Mouse (Mus musculus): ENCODE measurements around the gene Tsku. TPM values are rescaled to one million over a fixed set of nuclear protein-coding genes. Genes with fewer than 3 reads are reported as not detected.
A peak's percentile ranks its signal among the peaks of the same experiment; 100 is the strongest.

The Tsku gene
- polyA plus RNA-seq (2014; fragmentation: Nextera tagmentation; extraction: Ambion mirVana) = 10.8 and 11.3 TPM in 2 replicates

GRCm38 (mm10) chr7:98361063-98361652 is at the start of gene Tsku:
Gene Tsku (minus strand): TSS chr7:98361328.
- 0% methylated on average over 48 of the region's 52 CpGs for WGBS
- DNase-seq (ENCODE audit: low spot score) (peak; percentile 96), ATAC-seq (ENCODE audit: insufficient read depth, low FRiP score, low TSS enrichment) (peak; percentile 89)
- Histone ChIP-seq H3K36me3 (ENCODE audit: control insufficient read depth, insufficient read depth, low read length) (no peaks in the 10 kb centered on the region), H3K4me2 (ENCODE audit: low read depth) (peak within 1 kb of the TSS; percentile 89), H3K27ac (ENCODE audit: low read depth, low read length) (peak within 1 kb of the TSS; percentile 51), H3K9me3 (ENCODE audit: control insufficient read depth, low read length) (no peaks in the 10 kb centered on the region), H3K9ac (ENCODE audit: low read length) (peak within 1 kb of the TSS; percentile 76), H3K4me1 (ENCODE audit: control insufficient read depth, insufficient read depth, low read length) (peaks cover 17% of the 10 kb centered on the region), H3K27me3 (ENCODE audit: control insufficient read depth, insufficient read depth, low read length) (no peaks in the 10 kb centered on the region), H3K4me3 (ENCODE audit: low read depth, low read length) (peak within 1 kb of the TSS; percentile 82)

GRCm38 (mm10) chr7:98407615-98408014 is 46.5 kb upstream of the Tsku start:
- ATAC-seq (ENCODE audit: insufficient read depth, low FRiP score, low TSS enrichment) (no peak), DNase-seq (ENCODE audit: low spot score) (no peak)
- no peaks in the 10 kb centered on the region for H3K4me1 ChIP-seq (ENCODE audit: control insufficient read depth, insufficient read depth, low read length)
- H3K9ac ChIP-seq (ENCODE audit: low read length) = no peak overlapping the region
- 80% methylated on average over 5 of the region's 5 CpGs for WGBS
- no peak overlapping the region for H3K4me2 ChIP-seq (ENCODE audit: low read depth)
- H3K27me3 ChIP-seq (ENCODE audit: control insufficient read depth, insufficient read depth, low read length) = no peaks in the 10 kb centered on the region
- H3K27ac ChIP-seq (ENCODE audit: low read depth, low read length) = no peak overlapping the region
- H3K36me3 ChIP-seq (ENCODE audit: control insufficient read depth, insufficient read depth, low read length) = no peaks in the 10 kb centered on the region
- H3K9me3 ChIP-seq (ENCODE audit: control insufficient read depth, low read length) = no peaks in the 10 kb centered on the region
- H3K4me3 ChIP-seq (ENCODE audit: low read depth, low read length) = no peak overlapping the region

GRCm38 (mm10) chr7:98403996-98404395 is 42.9 kb upstream of the Tsku start:
- no peak overlapping the region for H3K27ac ChIP-seq (ENCODE audit: low read depth, low read length)
- no peaks in the 10 kb centered on the region for H3K9me3 ChIP-seq (ENCODE audit: control insufficient read depth, low read length)
- H3K4me1 ChIP-seq (ENCODE audit: control insufficient read depth, insufficient read depth, low read length) = no peaks in the 10 kb centered on the region
- no peaks in the 10 kb centered on the region for H3K27me3 ChIP-seq (ENCODE audit: control insufficient read depth, insufficient read depth, low read length)
- no peak overlapping the region for H3K4me2 ChIP-seq (ENCODE audit: low read depth)
- no peaks in the 10 kb centered on the region for H3K36me3 ChIP-seq (ENCODE audit: control insufficient read depth, insufficient read depth, low read length)
- ATAC-seq (ENCODE audit: insufficient read depth, low FRiP score, low TSS enrichment) (no peak), DNase-seq (ENCODE audit: low spot score) (no peak)
- H3K4me3 ChIP-seq (ENCODE audit: low read depth, low read length) = no peak overlapping the region
- 79% methylated on average over 4 of the region's 4 CpGs for WGBS
- no peak overlapping the region for H3K9ac ChIP-seq (ENCODE audit: low read length)

- Histone ChIP-seq H3K27ac (ENCODE audit: low read depth, low read length) (no peak overlapping the region), H3K9ac (ENCODE audit: low read length) (no peak overlapping the region), H3K36me3 (ENCODE audit: control insufficient read depth, insufficient read depth, low read length) (no peaks in the 10 kb centered on the region), H3K4me2 (ENCODE audit: low read depth) (no peak overlapping the region), H3K4me1 (ENCODE audit: control insufficient read depth, insufficient read depth, low read length) (no peaks in the 10 kb centered on the region), H3K4me3 (ENCODE audit: low read depth, low read length) (no peak overlapping the region), H3K9me3 (ENCODE audit: control insufficient read depth, low read length) (no peaks in the 10 kb centered on the region), H3K27me3 (ENCODE audit: control insufficient read depth, insufficient read depth, low read length) (no peaks in the 10 kb centered on the region)
- ATAC-seq (ENCODE audit: insufficient read depth, low FRiP score, low TSS enrichment) (no peak), DNase-seq (ENCODE audit: low spot score) (no peak)
- 69% methylated on average over 15 of the region's 15 CpGs for WGBS
Observed at GRCm38 (mm10) chr7:98402582-98403574, 41.8 kb upstream of the Tsku start.

- H3K4me1 ChIP-seq (ENCODE audit: control insufficient read depth, insufficient read depth, low read length) = no peaks in the 10 kb centered on the region
- no peak for DNase-seq (ENCODE audit: low spot score)
- no peak overlapping the region for H3K27ac ChIP-seq (ENCODE audit: low read depth, low read length)
- no peak overlapping the region for H3K9ac ChIP-seq (ENCODE audit: low read length)
- no peak overlapping the region for H3K4me3 ChIP-seq (ENCODE audit: low read depth, low read length)
- WGBS = 83% methylated on average over 8 of the region's 8 CpGs
- no peaks in the 10 kb centered on the region for H3K36me3 ChIP-seq (ENCODE audit: control insufficient read depth, insufficient read depth, low read length)
- no peak for ATAC-seq (ENCODE audit: insufficient read depth, low FRiP score, low TSS enrichment)
- no peaks in the 10 kb centered on the region for H3K9me3 ChIP-seq (ENCODE audit: control insufficient read depth, low read length)
- no peak overlapping the region for H3K4me2 ChIP-seq (ENCODE audit: low read depth)
- H3K27me3 ChIP-seq (ENCODE audit: control insufficient read depth, insufficient read depth, low read length) = no peaks in the 10 kb centered on the region
Observed at GRCm38 (mm10) chr7:98392466-98393201, 31.5 kb upstream of the Tsku start.

GRCm38 (mm10) chr7:98391351-98391936 is 30.3 kb upstream of the Tsku start:
- no peaks in the 10 kb centered on the region for H3K36me3 ChIP-seq (ENCODE audit: control insufficient read depth, insufficient read depth, low read length)
- 89% methylated on average over 7 of the region's 7 CpGs for WGBS
- H3K4me1 ChIP-seq (ENCODE audit: control insufficient read depth, insufficient read depth, low read length) = no peaks in the 10 kb centered on the region
- no peaks in the 10 kb centered on the region for H3K9me3 ChIP-seq (ENCODE audit: control insufficient read depth, low read length)
- no peak overlapping the region for H3K4me3 ChIP-seq (ENCODE audit: low read depth, low read length)
- no peak for DNase-seq (ENCODE audit: low spot score)
- no peak overlapping the region for H3K4me2 ChIP-seq (ENCODE audit: low read depth)
- no peak overlapping the region for H3K9ac ChIP-seq (ENCODE audit: low read length)
- H3K27ac ChIP-seq (ENCODE audit: low read depth, low read length) = no peak overlapping the region
- no peaks in the 10 kb centered on the region for H3K27me3 ChIP-seq (ENCODE audit: control insufficient read depth, insufficient read depth, low read length)
- no peak for ATAC-seq (ENCODE audit: insufficient read depth, low FRiP score, low TSS enrichment)

- H3K9ac ChIP-seq (ENCODE audit: low read length) = no peak overlapping the region
- no peak overlapping the region for H3K4me2 ChIP-seq (ENCODE audit: low read depth)
- no peaks in the 10 kb centered on the region for H3K9me3 ChIP-seq (ENCODE audit: control insufficient read depth, low read length)
- no peaks in the 10 kb centered on the region for H3K27me3 ChIP-seq (ENCODE audit: control insufficient read depth, insufficient read depth, low read length)
- H3K4me1 ChIP-seq (ENCODE audit: control insufficient read depth, insufficient read depth, low read length) = no peaks in the 10 kb centered on the region
- no peak overlapping the region for H3K4me3 ChIP-seq (ENCODE audit: low read depth, low read length)
- no peaks in the 10 kb centered on the region for H3K36me3 ChIP-seq (ENCODE audit: control insufficient read depth, insufficient read depth, low read length)
- ATAC-seq (ENCODE audit: insufficient read depth, low FRiP score, low TSS enrichment) (no peak), DNase-seq (ENCODE audit: low spot score) (no peak)
- no peak overlapping the region for H3K27ac ChIP-seq (ENCODE audit: low read depth, low read length)
- 84% methylated on average over 2 of the region's 2 CpGs for WGBS
Observed at GRCm38 (mm10) chr7:98390486-98390885, 29.4 kb upstream of the Tsku start.

GRCm38 (mm10) chr7:98389656-98390055 is 28.5 kb upstream of the Tsku start:
- DNase-seq (ENCODE audit: low spot score) (no peak), ATAC-seq (ENCODE audit: insufficient read depth, low FRiP score, low TSS enrichment) (no peak)
- Histone ChIP-seq H3K4me1 (ENCODE audit: control insufficient read depth, insufficient read depth, low read length) (no peaks in the 10 kb centered on the region), H3K4me3 (ENCODE audit: low read depth, low read length) (no peak overlapping the region), H3K9me3 (ENCODE audit: control insufficient read depth, low read length) (no peaks in the 10 kb centered on the region), H3K36me3 (ENCODE audit: control insufficient read depth, insufficient read depth, low read length) (no peaks in the 10 kb centered on the region), H3K9ac (ENCODE audit: low read length) (no peak overlapping the region), H3K4me2 (ENCODE audit: low read depth) (no peak overlapping the region), H3K27me3 (ENCODE audit: control insufficient read depth, insufficient read depth, low read length) (no peaks in the 10 kb centered on the region), H3K27ac (ENCODE audit: low read depth, low read length) (no peak overlapping the region)
- 85% methylated on average over 9 of the region's 9 CpGs for WGBS
